Mouse (Mus musculus): ENCODE results near the gene Npas2. TPM values are rescaled to one million over a fixed set of nuclear protein-coding genes. Genes with fewer than 3 reads are reported as not detected.

Npas2 gene
- total RNA-seq, 2 experiments from 2014 or later: not detected

DNA sequence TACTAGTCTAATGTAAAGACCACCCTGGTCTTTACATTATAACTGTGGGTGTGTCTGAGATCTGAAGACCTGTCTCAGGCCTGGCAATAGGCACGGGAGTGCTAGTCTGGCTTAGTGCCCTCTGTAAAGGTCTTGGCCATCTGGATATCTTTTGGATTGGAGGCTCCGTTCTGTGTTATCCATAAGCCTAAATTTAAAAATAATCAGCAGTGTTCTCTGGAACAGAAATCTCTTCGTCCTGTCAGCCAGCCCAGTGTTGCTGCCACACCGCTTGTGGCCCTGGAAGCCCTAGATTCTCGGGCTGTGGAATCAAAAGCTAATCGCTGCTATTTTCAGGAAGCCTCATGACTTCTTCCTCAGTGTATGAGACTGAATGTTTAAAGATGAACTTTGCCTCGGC, 86.9 kb downstream of the Npas2 start:
- ATAC-seq (replicated peaks; ENCODE audit: low FRiP score, poor library complexity, severe bottlenecking): no peak

- no peak for ATAC-seq (replicated peaks; ENCODE audit: low FRiP score, poor library complexity, severe bottlenecking)
Observed at GRCm38 (mm10) chr1:39280989-39281875, 87.7 kb downstream of the Npas2 start.

DNA sequence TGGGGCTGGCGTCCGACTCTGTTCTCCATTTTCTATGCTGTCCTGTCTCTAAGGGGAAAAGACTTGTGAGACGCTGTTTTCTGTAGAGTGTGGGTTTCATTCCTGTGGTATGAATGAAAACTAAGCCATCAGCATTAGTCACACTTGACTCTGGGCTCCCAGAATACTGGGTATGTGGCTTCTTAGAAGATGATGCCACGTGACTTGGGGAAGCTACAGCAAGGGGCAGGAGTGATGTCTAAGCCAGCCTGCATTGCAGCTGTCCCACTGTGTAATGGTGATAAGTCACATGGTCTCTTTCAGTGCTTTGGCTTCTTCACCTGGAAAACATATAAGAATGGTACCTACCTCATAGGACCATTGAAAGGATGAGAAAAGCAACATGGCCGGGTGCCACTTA, 88.4 kb downstream of the Npas2 start:
- no peak for ATAC-seq (replicated peaks; ENCODE audit: low FRiP score, poor library complexity, severe bottlenecking)

DNA sequence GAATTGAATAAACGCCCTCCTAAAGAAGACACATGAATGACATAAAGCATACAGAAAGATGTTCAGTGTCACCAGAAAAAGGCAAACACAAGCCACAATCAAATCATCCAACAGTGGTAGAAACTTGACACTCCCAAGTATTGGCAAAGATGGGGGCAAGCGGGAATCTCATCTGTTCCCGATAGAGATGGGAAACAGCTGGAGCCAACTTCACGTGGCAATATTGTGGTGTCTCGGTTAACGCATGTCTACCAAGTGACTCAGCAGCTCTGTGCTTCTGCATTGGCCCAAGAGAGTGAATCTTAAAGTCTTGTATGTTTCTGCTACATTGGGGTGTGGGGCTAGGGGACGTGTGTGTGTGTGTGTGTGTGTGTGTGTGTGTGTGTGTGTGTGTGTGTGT, 89.8 kb downstream of the Npas2 start:
- ATAC-seq (replicated peaks; ENCODE audit: low FRiP score, poor library complexity, severe bottlenecking): no peak

DNA sequence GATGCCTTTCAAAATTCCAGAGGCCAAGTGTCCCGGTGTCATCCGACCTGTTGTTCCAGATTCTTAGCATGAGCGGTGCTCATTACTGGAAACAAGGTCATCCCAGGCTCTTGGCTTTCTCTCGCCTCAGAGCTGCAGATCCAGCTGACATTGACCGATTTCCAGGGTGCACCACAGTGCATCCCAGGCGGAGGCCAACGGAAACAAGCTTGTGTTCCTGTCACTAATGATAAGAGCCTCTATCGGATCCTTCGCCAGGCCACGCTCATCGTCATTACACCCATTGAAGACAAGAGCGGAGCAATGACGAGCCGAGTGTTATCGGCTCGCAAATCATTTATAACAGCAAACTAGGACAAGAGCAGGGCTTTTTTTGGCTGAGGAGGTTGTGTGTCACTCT, 91.3 kb downstream of the Npas2 start:
- no peak for ATAC-seq (replicated peaks; ENCODE audit: low FRiP score, poor library complexity, severe bottlenecking)

DNA sequence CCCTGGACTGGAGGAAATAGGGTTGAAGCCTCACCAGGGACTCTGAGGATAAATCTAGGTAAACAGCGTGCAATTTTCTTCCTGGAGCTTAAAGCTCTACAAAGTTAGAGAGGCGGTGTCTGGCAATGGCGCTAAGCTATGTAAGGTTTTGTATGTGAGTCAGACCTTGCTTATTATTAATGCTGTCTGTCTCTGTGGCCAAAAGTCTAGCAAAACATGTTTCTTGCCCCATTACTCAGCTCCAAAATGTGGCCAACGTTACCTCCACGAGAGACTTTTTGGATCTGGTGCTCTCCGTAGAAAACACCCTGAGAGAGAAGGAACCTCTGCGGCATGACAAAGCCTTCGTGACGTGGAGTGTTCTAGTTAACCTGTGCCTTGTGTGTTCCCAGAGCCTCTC, 93.5 kb downstream of the Npas2 start:
- ATAC-seq (replicated peaks; ENCODE audit: low FRiP score, poor library complexity, severe bottlenecking): no peak

DNA sequence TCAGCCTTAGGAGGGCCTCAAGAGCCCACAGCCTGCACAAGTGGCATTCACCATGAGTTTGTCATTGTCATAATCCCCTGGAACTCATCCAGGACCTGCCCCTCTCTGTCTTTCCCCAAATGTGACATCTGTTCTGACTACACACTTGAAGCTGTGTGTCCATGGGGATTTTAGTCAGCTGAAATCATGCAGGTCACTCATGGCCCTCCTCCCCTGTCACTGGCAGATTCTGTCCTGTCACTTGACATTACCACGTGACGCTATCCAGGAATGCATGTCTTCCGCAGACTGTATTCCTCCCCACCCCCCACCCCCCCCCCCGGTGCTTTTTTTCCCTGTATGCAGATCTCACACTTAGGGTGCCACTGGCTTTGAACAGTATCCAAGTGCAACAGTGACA, 94.3 kb downstream of the Npas2 start:
- no peak for ATAC-seq (replicated peaks; ENCODE audit: low FRiP score, poor library complexity, severe bottlenecking)

DNA sequence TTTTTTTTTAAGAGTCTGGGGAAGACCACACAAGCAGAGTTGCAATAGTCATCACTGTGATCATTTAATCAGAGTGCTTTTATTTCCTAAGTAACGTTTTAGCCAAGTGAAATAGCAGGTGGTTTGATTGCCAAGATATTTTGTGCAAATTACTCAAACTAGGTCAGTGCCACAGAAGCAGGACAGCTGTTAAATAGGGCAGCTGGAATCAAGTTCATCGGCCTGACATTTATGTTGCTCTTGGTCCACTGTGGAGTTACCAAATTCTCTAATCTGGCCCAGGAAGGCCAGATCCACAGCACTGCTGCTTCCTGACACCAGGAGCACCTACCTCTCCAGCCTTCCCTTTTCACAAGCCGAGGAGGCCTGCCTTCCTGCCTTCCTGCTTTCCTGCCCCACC, 94.9 kb downstream of the Npas2 start:
- ATAC-seq (replicated peaks; ENCODE audit: low FRiP score, poor library complexity, severe bottlenecking): no peak

DNA sequence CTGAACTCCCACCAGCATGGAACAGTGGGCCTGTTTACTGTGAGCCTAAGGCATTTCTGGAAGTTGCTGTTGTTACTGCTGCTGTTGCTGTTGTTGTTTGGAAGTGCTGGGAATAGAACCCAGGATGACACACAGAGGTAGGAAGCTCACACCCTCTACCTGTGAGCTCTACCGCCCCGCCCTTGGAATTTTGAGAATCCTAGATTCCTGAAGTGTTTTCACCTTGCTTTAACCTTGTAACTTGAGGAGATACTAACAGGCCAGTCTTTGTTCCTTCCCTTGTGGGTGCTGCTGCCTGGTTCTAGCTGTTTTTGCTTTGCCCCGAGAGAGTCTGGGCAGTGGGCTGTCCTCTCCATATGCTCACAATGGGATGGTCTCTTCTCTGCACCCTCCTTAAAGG, 98.5 kb downstream of the Npas2 start:
- no peak for ATAC-seq (replicated peaks; ENCODE audit: low FRiP score, poor library complexity, severe bottlenecking)

DNA sequence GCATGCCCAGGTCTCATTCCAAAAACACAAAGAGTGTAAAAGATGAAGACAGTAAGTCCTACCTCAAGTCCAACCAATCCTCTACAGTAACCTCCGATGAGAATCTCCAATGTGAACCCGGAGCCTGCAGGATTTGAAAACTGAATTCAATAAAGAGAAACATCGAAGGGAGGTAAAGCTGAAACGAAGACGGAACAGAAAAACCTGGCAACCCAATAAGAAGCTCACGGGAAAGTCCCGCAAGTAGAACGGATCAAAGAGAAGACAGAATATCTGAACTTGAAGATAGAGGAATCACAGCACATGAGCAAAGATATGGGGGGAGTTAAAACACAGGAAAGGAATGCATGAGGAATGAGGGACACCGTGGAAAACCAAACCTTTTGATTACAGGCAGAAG, 104.8 kb downstream of the Npas2 start:
- ATAC-seq (replicated peaks; ENCODE audit: low FRiP score, poor library complexity, severe bottlenecking): no peak

- ATAC-seq (replicated peaks; ENCODE audit: low FRiP score, poor library complexity, severe bottlenecking): no peak
Observed at GRCm38 (mm10) chr1:39300243-39300642, 106.7 kb downstream of the Npas2 start.

DNA sequence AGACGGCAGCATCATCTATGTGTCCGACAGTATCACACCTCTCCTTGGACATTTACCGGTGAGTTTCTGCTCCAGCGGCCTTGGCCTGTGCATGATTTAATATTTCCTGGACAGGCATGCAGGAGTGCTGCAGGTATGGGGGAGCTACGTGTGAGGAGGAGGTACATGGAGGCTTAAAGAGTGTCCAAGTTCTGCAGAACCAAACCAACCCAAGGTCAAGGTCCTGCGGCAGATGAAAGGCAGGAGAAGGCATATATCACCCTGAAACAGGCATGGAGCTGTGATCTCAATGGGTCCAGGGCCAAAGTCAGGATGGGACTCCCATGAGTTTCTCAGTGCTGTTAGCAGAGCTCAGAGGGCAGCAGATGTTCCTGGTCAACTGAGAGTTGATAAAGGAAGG, 107.1 kb downstream of the Npas2 start:
- no peak for ATAC-seq (replicated peaks; ENCODE audit: low FRiP score, poor library complexity, severe bottlenecking)

- ATAC-seq (replicated peaks; ENCODE audit: low FRiP score, poor library complexity, severe bottlenecking): no peak
Observed at GRCm38 (mm10) chr1:39302246-39302645, 108.7 kb downstream of the Npas2 start.

DNA sequence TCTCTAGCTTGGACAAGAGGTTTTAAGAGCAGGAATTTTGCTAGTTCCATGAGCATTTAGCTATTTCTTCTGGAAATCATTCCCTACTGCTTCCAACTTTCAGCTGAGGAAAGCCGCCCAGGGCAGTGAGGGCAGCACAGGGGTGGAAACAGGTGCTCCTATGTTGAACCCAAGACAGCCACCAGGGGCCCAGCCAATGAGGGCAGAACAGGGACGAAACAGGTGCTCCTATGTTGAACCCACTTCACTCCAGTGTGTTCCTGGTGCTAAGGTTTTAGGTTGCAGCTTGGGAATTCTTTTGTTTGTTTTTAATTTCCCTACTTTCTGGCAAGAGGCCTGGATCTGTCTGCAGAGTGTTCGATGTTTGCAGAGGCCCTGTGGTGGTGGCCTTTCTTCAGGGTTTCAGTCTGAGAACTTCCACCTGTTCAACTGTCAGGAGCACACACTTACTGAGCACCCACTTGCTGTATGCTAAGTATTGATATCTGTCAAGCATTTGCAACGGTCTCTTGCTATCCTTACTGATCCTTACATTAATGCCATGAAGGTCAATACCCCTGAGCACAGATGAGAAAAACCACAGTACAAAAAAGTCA, 109.6 kb downstream of the Npas2 start:
- ATAC-seq (replicated peaks; ENCODE audit: low FRiP score, poor library complexity, severe bottlenecking): no peak

- ATAC-seq (replicated peaks; ENCODE audit: low FRiP score, poor library complexity, severe bottlenecking): no peak
Observed at GRCm38 (mm10) chr1:39307291-39307690, 113.8 kb downstream of the Npas2 start.

GRCm38 (mm10) chr1:39307971-39308370, 114.4 kb downstream of the Npas2 start:
- ATAC-seq (replicated peaks; ENCODE audit: low FRiP score, poor library complexity, severe bottlenecking): no peak

DNA sequence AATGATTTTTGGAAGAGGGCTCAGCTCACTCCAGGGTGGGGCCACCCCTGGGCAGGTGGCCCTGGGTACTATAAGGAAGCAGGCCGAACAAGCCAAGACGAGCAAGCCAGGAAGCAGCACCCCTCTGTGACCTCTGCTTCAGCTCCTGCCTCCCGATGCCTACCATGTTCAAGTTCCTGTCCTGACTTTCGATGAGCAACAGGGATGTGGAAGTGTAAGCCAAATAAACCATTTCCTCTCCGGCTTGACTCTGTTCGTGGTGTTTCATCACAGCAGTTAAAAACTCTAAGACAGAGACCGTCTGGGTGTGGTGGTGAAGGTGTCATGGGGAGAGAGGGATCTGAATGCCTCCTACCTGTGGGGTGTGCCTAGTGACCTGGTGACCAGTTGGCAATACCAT, 116.0 kb downstream of the Npas2 start:
- no peak for ATAC-seq (replicated peaks; ENCODE audit: low FRiP score, poor library complexity, severe bottlenecking)

DNA sequence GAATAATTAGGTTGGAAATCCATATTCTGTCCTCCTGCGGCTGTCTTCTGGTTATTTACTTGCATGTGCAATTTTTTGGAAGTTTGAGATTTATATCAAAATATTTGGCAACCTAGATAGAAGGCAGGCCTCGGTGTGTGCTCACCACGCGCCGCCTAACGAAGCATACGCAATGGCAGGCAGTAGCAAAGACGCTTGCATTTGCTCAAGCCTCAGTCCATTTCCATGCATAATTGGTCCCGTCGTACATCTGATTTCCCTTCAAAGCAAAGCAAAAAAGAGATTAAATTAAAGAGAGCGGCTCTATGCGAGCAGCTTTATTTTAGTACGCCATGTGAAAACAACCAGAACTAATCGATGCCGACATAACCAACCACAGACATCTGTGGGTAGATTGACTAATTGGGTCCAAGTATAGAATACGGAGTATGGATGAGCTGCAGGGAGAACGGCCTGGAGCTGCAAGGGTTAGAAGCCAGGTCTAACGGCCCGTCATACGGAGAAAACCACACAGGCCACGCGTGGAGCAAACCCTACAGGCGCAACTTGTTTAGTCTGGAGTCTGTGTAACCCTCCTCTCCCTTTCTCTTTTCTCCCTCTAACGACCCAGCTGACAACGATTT, 118.9 kb downstream of the Npas2 start:
- no peak for ATAC-seq (replicated peaks; ENCODE audit: low FRiP score, poor library complexity, severe bottlenecking)

GRCm38 (mm10) chr1:39313352-39314245, 120.1 kb downstream of the Npas2 start:
- ATAC-seq (replicated peaks; ENCODE audit: low FRiP score, poor library complexity, severe bottlenecking): no peak

- ATAC-seq (replicated peaks; ENCODE audit: low FRiP score, poor library complexity, severe bottlenecking): no peak
Observed at GRCm38 (mm10) chr1:39317935-39318334, 124.4 kb downstream of the Npas2 start.

All from erythroid progenitor cell, adult 5-6 weeks (primary cell).